Mouse (Mus musculus) lung, embryonic 14.5 days (tissue): ENCODE data around the gene Rab5b. TPM values are rescaled to one million over a fixed set of nuclear protein-coding genes. Genes with fewer than 3 reads are reported as not detected.
A peak's percentile ranks its signal among the peaks of the same experiment; 100 is the strongest.

Source experiments
- ATAC-seq: fragments of 200-750 bp; cut with Nextera tagmentation; 2 replicates; pipeline ENCODE4 v1.8.0; 2017; ENCODE audit warnings: mild to moderate bottlenecking, moderate TSS enrichment, moderate library complexity; ENCODE audit not compliant: insufficient read depth
- DNase-seq: peaks from one replicate; pipeline ENCODE4 v3.0.0-alpha.2; 2015
- H3K27ac ChIP-seq: fragments of 300-500 bp; sonication (generic); 2 replicates; pipeline ENCODE4 v1.5.1; 2014; ENCODE audit warnings: low read depth, mild to moderate bottlenecking, moderate library complexity
- H3K27me3 ChIP-seq: fragments of 300-500 bp; sonication (generic); 2 replicates; pipeline ENCODE4 v1.6.1; 2014; ENCODE audit warnings: low read length, control low read depth; ENCODE audit not compliant: insufficient read depth
- H3K36me3 ChIP-seq: fragments of 300-500 bp; sonication (generic); 2 replicates; pipeline ENCODE4 v1.6.1; 2014; ENCODE audit warnings: control low read depth; ENCODE audit not compliant: insufficient read depth
- H3K4me1 ChIP-seq: fragments of 300-500 bp; sonication (generic); 2 replicates; pipeline ENCODE4 v1.6.1; 2014; ENCODE audit warnings: antibody characterized with exemption, control low read depth; ENCODE audit not compliant: insufficient read depth
- H3K4me2 ChIP-seq: fragments of 300-500 bp; sonication (generic); 2 replicates; pipeline ENCODE4 v1.6.1; 2014; ENCODE audit warnings: mild to moderate bottlenecking
- H3K4me3 ChIP-seq: fragments of 300-500 bp; sonication (generic); 2 replicates; pipeline ENCODE4 v1.5.1; 2014; ENCODE audit warnings: low read depth, low read length
- H3K9ac ChIP-seq: fragments of 300-500 bp; sonication (generic); 2 replicates; pipeline ENCODE4 v1.6.1; 2014
- H3K9me3 ChIP-seq: fragments of 300-500 bp; sonication (generic); 2 replicates; pipeline ENCODE4 v1.6.1; 2016; ENCODE audit warnings: low read depth, low read length, control low read depth
- CTCF ChIP-seq: IDR thresholded peaks from 2 replicates; pipeline ENCODE4 v1.5.1; 2016; ENCODE audit warnings: antibody characterized with exemption, low read depth
- WGBS: fragments of 180-500 bp; shearing (Covaris S2); extraction: QIAGEN DNeasy Blood & Tissue Kit; methylation state at CpG from one replicate; pipeline ENCODE4 v1.1.7; 2014; 5-methylcytosine and 5-hydroxymethylcytosine counted together
- polyA plus RNA-seq: library from polyadenylated mRNA; unstranded; fragments of >200 nt; fragmentation: Nextera tagmentation; extraction: Ambion mirVana; gene quantifications from 2 replicates; pipeline ENCODE4 v1.2.1, GENCODE M21; 2014

Gene Rab5b
- polyA plus RNA-seq, 1 experiment from 2014 or later = 66.8 TPM

- Histone ChIP-seq H3K4me2 (peak overlapping the region; percentile 68; the same call in 1 of the 2 replicates), H3K4me1 (no peaks in the 10 kb centered on the region), H3K4me3 (0 out of 2 replicates have a peak overlapping the region, but pooled peaks have one; percentile 83), H3K9ac (no peak overlapping the region), H3K9me3 (no peaks in the 10 kb centered on the region), H3K27ac (no peak overlapping the region), H3K27me3 (no peaks in the 10 kb centered on the region), H3K36me3 (peaks cover 51% of the 10 kb centered on the region)
- peak; percentile 21; the same call in 1 of the 2 replicates for TF ChIP-seq CTCF
- ATAC-seq (no peak), DNase-seq (no peak)
- 85% methylated on average over 6 of the region's 6 CpGs for WGBS
Observed at GRCm38 (mm10) chr10:128697072-128697725, 1.1 kb upstream of the Rab5b start.

- ATAC-seq = no peak
- DNase-seq = no peak
- peak overlapping the region; percentile 83 for H3K4me3 ChIP-seq
- peak overlapping the region; percentile 98 for H3K27ac ChIP-seq
- peaks cover 38% of the 10 kb centered on the region for H3K36me3 ChIP-seq
- WGBS = 1% methylated on average over 22 of the region's 22 CpGs
- no peak for TF ChIP-seq CTCF
- no peaks in the 10 kb centered on the region for H3K27me3 ChIP-seq
- peak overlapping the region; percentile 83 for H3K4me2 ChIP-seq
- no peaks in the 10 kb centered on the region for H3K4me1 ChIP-seq
- no peaks in the 10 kb centered on the region for H3K9me3 ChIP-seq
- peak overlapping the region; percentile 91 for H3K9ac ChIP-seq
Observed at GRCm38 (mm10) chr10:128695411-128695991, 563 bp downstream of the Rab5b start.

- DNase-seq = peak; percentile 83
- peaks cover 4% of the 10 kb centered on the region; the same call in 1 of the 2 replicates for H3K36me3 ChIP-seq
- H3K4me3 ChIP-seq = peak overlapping the region; percentile 61
- no peaks in the 10 kb centered on the region for H3K27me3 ChIP-seq
- peak overlapping the region; percentile 96 for H3K4me2 ChIP-seq
- peak; percentile 67 for TF ChIP-seq CTCF
- H3K4me1 ChIP-seq = 0 out of 2 replicates have a peak, but pooled peaks cover 6% of the 10 kb centered on the region
- H3K9ac ChIP-seq = peak overlapping the region; percentile 52
- peak overlapping the region; percentile 69 for H3K27ac ChIP-seq
- no peaks in the 10 kb centered on the region for H3K9me3 ChIP-seq
- no peak for ATAC-seq
- WGBS = 1% methylated on average over 9 of the region's 9 CpGs
Observed at GRCm38 (mm10) chr10:128674469-128675008, 21.5 kb downstream of the Rab5b start.

- TF ChIP-seq CTCF = no peak
- DNase-seq (peak; percentile 93), ATAC-seq (peak; percentile 96)
- 0 out of 2 replicates have a peak, but pooled peaks cover 6% of the 10 kb centered on the region for H3K4me1 ChIP-seq
- H3K4me3 ChIP-seq = peak within 1 kb of the TSS; percentile 61
- H3K27ac ChIP-seq = peak within 1 kb of the TSS; percentile 69
- WGBS = 1% methylated on average over 60 of the region's 60 CpGs
- H3K9me3 ChIP-seq = no peaks in the 10 kb centered on the region
- peak within 1 kb of the TSS; percentile 52 for H3K9ac ChIP-seq
- peak within 1 kb of the TSS; percentile 96 for H3K4me2 ChIP-seq
- no peaks in the 10 kb centered on the region for H3K27me3 ChIP-seq
- H3K36me3 ChIP-seq = peaks cover 4% of the 10 kb centered on the region; the same call in 1 of the 2 replicates
Observed at GRCm38 (mm10) chr10:128673763-128674468, 22.1 kb downstream of the Rab5b start, which contains the start of gene Suox. TSS of gene Suox (minus strand) at chr10:128674073.

- no peaks in the 10 kb centered on the region for H3K27me3 ChIP-seq
- 89% methylated on average over 9 of the region's 9 CpGs for WGBS
- 0 out of 2 replicates have a peak, but pooled peaks cover 6% of the 10 kb centered on the region for H3K4me1 ChIP-seq
- H3K4me2 ChIP-seq = no peak overlapping the region
- H3K9ac ChIP-seq = no peak overlapping the region
- no peaks in the 10 kb centered on the region for H3K9me3 ChIP-seq
- no peak for TF ChIP-seq CTCF
- ATAC-seq (no peak), DNase-seq (no peak)
- H3K36me3 ChIP-seq = peaks cover 4% of the 10 kb centered on the region; the same call in 1 of the 2 replicates
- H3K27ac ChIP-seq = no peak overlapping the region
- H3K4me3 ChIP-seq = no peak overlapping the region
Observed at GRCm38 (mm10) chr10:128671148-128671547, 24.9 kb downstream of the Rab5b start.

- peak overlapping the region; percentile 73 for H3K4me3 ChIP-seq
- 0 out of 2 replicates have a peak, but pooled peaks cover 6% of the 10 kb centered on the region for H3K4me1 ChIP-seq
- no peak for TF ChIP-seq CTCF
- no peaks in the 10 kb centered on the region for H3K9me3 ChIP-seq
- peak overlapping the region; percentile 66 for H3K9ac ChIP-seq
- peak overlapping the region; percentile 67; the same call in 1 of the 2 replicates for H3K27ac ChIP-seq
- DNase-seq = peak; percentile 74
- 1% methylated on average over 42 of the region's 42 CpGs for WGBS
- H3K4me2 ChIP-seq = peak overlapping the region; percentile 73
- no peaks in the 10 kb centered on the region; the same call in 1 of the 2 replicates for H3K36me3 ChIP-seq
- H3K27me3 ChIP-seq = no peaks in the 10 kb centered on the region
- ATAC-seq = peak; percentile 47
Observed at GRCm38 (mm10) chr10:128668790-128669672, 27.0 kb downstream of the Rab5b start.
